Mouse (Mus musculus) heart, adult 2 months (tissue): Measurements from ENCODE around the gene Cnbd2.

ENCODE experiments used
- CTCF ChIP-seq: fragments of 200-600 bp; IDR thresholded peaks from 2 replicates; pipeline ENCODE4 v1.8.1; 2022; ENCODE audit warnings: antibody characterized with exemption, mild to moderate bottlenecking, moderate library complexity
- POLR2A ChIP-seq: fragments of 200-500 bp; IDR thresholded peaks from 2 replicates; pipeline ENCODE4 v1.6.1; 2011; ENCODE audit warnings: mild to moderate bottlenecking, low read depth, low read length, control low read depth; ENCODE audit not compliant: insufficient read depth

GRCm38 (mm10) chr2:156394282-156394681, 82.2 kb downstream of the Cnbd2 start:
- TF ChIP-seq CTCF (peak; percentile 46), POLR2A (no peak)
